Mouse (Mus musculus) brain, embryonic 14.5 days (tissue): ENCODE data around the gene Mucl3.

Experiments
- CTCF ChIP-seq: fragments of 200-500 bp; IDR thresholded peaks from 2 replicates; pipeline ENCODE4 v1.5.1; 2012; ENCODE audit warnings: inconsistent platforms, mild to moderate bottlenecking, moderate library complexity, borderline replicate concordance; ENCODE audit not compliant: insufficient read depth, insufficient read length; ENCODE audit errors: extremely low read depth
- POLR2A ChIP-seq: fragments of 200-500 bp; IDR thresholded peaks from 2 replicates; pipeline ENCODE4 v1.6.1; 2012; ENCODE audit warnings: mild to moderate bottlenecking, inconsistent platforms, borderline replicate concordance; ENCODE audit not compliant: poor library complexity, insufficient read depth, insufficient read length, severe bottlenecking; ENCODE audit errors: extremely low read depth

GRCm38 (mm10) chr17:35590410-35591218, 52.9 kb downstream of the Mucl3 start:
- TF ChIP-seq CTCF (peak; percentile 95), POLR2A (no peak)
